Mouse (Mus musculus) hindbrain, embryonic 13.5 days (tissue): ENCODE results near the gene Gm10153. TPM values are rescaled to one million over a fixed set of nuclear protein-coding genes. Genes with fewer than 3 reads are reported as not detected.
"Not testable (repeated sequence)": the region's sequence is repeated elsewhere in the genome, so short reads cannot be mapped to it uniquely, and the experiment has no call there.

Experiments
- ATAC-seq: fragments of 200-750 bp; cut with Nextera tagmentation; 2 replicates; pipeline ENCODE4 v1.8.0; 2017; ENCODE audit warnings: moderate TSS enrichment; ENCODE audit not compliant: low FRiP score
- H3K27ac ChIP-seq: fragments of 300-500 bp; sonication (generic); 2 replicates; pipeline ENCODE4 v1.5.1; 2015; ENCODE audit warnings: inconsistent platforms, mild to moderate bottlenecking, moderate library complexity
- H3K27me3 ChIP-seq: fragments of 300-500 bp; sonication (generic); 2 replicates; pipeline ENCODE4 v1.6.1; 2015; ENCODE audit warnings: mild to moderate bottlenecking, inconsistent platforms
- H3K36me3 ChIP-seq: fragments of 300-500 bp; sonication (generic); 2 replicates; pipeline ENCODE4 v1.6.1; 2015; ENCODE audit warnings: mild to moderate bottlenecking, inconsistent platforms
- H3K4me1 ChIP-seq: fragments of 300-500 bp; sonication (generic); replicated peaks from 2 replicates; pipeline ENCODE4 v1.6.1; 2015; ENCODE audit warnings: inconsistent platforms
- H3K4me2 ChIP-seq: fragments of 300-500 bp; sonication (generic); 2 replicates; pipeline ENCODE4 v1.6.1; 2015; ENCODE audit warnings: inconsistent platforms, mild to moderate bottlenecking, moderate library complexity
- H3K4me3 ChIP-seq: fragments of 300-500 bp; sonication (generic); 2 replicates; pipeline ENCODE4 v1.5.1; 2015; ENCODE audit warnings: mild to moderate bottlenecking, inconsistent platforms
- H3K9ac ChIP-seq: fragments of 300-500 bp; sonication (generic); 2 replicates; pipeline ENCODE4 v1.6.1; 2015; ENCODE audit warnings: mild to moderate bottlenecking, inconsistent platforms
- H3K9me3 ChIP-seq: fragments of 300-500 bp; sonication (generic); 2 replicates; pipeline ENCODE4 v1.6.1; 2016; ENCODE audit warnings: inconsistent platforms
- WGBS: fragments of 180-500 bp; shearing (Covaris S2); methylation state at CpG from one replicate; pipeline ENCODE4 v1.1.7; 2015; 5-methylcytosine and 5-hydroxymethylcytosine counted together
- polyA plus RNA-seq: library from polyadenylated mRNA; unstranded; fragments of >200 nt; fragmentation: Nextera tagmentation; extraction: Ambion mirVana; gene quantifications from 2 replicates; pipeline ENCODE4 v1.2.1, GENCODE M21; 2015

The Gm10153 gene
- polyA plus RNA-seq, 1 experiment from 2014 or later = not detected

DNA sequence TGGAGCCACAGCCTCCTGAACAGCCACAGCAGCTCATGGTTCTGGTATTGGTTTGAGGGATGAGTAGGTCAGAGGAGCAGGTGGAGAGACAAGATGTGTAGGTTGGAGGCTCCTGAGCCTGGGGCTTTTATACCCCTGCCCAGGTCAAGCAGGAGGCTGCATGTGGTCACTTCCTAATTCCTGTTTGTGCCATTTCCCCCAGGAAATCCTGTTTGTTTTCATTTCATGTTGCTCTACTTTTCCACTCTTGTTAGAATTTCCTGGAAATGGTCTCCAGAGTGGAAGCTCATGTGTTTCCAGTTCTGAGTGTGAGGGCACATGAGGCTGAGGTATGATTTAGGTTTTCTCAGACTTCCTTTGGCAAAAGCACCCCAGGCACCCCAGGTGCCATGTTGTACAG, 14.3 kb downstream of the Gm10153 start, which contains the start of gene Krtap5-2:
Gene Krtap5-2 (minus strand): TSS at position 101 of the 400 bp plus-strand sequence.
- not testable (repeated sequence) for H3K27ac ChIP-seq, H3K9ac ChIP-seq, H3K4me2 ChIP-seq, H3K36me3 ChIP-seq, H3K4me1 ChIP-seq, H3K9me3 ChIP-seq, H3K4me3 ChIP-seq, ATAC-seq, H3K27me3 ChIP-seq

GRCm38 (mm10) chr7:142169836-142170235, 20.4 kb downstream of the Gm10153 start:
- WGBS = 43% methylated on average over 3 of the region's 3 CpGs
- no peaks in the 10 kb centered on the region for H3K36me3 ChIP-seq
- no peak for ATAC-seq

GRCm38 (mm10) chr7:142165639-142166038, 24.6 kb downstream of the Gm10153 start, which contains the start of gene Gm4553:
Gene Gm4553, minus strand, starts transcription at chr7:142165739.
- H3K27me3 ChIP-seq, H3K27ac ChIP-seq, H3K4me3 ChIP-seq, H3K9ac ChIP-seq, H3K4me1 ChIP-seq, H3K9me3 ChIP-seq, H3K36me3 ChIP-seq, ATAC-seq, H3K4me2 ChIP-seq: not testable (repeated sequence)

More at GRCm38 (mm10) chr7:142169836-142170235, 20.4 kb downstream of the Gm10153 start:
- Histone ChIP-seq H3K27ac (no peak overlapping the region), H3K9ac (no peak overlapping the region), H3K4me2 (no peak overlapping the region), H3K27me3 (no peaks in the 10 kb centered on the region), H3K4me1 (no peaks in the 10 kb centered on the region), H3K9me3 (no peaks in the 10 kb centered on the region), H3K4me3 (no peak overlapping the region)

- Histone ChIP-seq H3K4me3 (no peak overlapping the region), H3K36me3 (no peaks in the 10 kb centered on the region), H3K4me2 (no peak overlapping the region), H3K9ac (no peak overlapping the region), H3K27me3 (no peaks in the 10 kb centered on the region), H3K4me1 (no peaks in the 10 kb centered on the region), H3K27ac (no peak overlapping the region), H3K9me3 (no peaks in the 10 kb centered on the region)
- no peak for ATAC-seq
- 91% methylated on average over 3 of the region's 3 CpGs for WGBS
These were observed 30.8 kb downstream of the Gm10153 start for GRCm38 (mm10) chr7:142159366-142159765.

- H3K4me3 ChIP-seq, H3K27me3 ChIP-seq, H3K4me1 ChIP-seq, ATAC-seq, H3K4me2 ChIP-seq, H3K27ac ChIP-seq, H3K9ac ChIP-seq, H3K36me3 ChIP-seq, H3K9me3 ChIP-seq: not testable (repeated sequence)
- 68% methylated on average over 2 of the region's 2 CpGs for WGBS
These were observed 33.2 kb downstream of the Gm10153 start, which contains the start of gene Gm29735 for GRCm38 (mm10) chr7:142157013-142157412. Gene Gm29735, minus strand, starts transcription at chr7:142157113.

DNA sequence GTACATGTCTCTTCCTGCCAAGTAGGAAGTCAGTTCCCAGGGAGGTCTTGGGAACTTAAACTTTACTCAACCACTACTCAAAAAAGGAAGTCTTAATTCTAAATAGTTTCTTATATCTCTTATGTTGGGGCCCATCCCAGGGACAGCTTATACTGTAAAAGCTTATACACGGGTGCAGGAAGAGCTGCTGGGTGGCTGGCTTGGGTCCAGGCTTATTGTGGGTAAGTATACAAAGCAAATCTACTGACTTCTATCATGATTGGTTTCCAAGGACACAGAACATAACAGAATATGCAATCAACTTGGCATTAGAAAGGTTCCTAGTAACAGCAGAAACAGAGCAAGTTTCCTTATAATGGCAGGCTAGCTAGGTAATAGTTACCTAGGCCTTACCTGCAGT, 34.9 kb downstream of the Gm10153 start:
- H3K36me3 ChIP-seq = no peaks in the 10 kb centered on the region
- H3K4me3 ChIP-seq = no peak overlapping the region
- no peaks in the 10 kb centered on the region for H3K27me3 ChIP-seq
- ATAC-seq = no peak
- no peaks in the 10 kb centered on the region for H3K9me3 ChIP-seq
- no peak overlapping the region for H3K9ac ChIP-seq
- H3K27ac ChIP-seq = no peak overlapping the region
- H3K4me2 ChIP-seq = no peak overlapping the region
- H3K4me1 ChIP-seq = no peaks in the 10 kb centered on the region
- 59% methylated on average over 1 of the region's 1 CpGs for WGBS

GRCm38 (mm10) chr7:142152191-142152590, 38.0 kb downstream of the Gm10153 start:
- Histone ChIP-seq H3K27ac (no peak overlapping the region), H3K27me3 (no peaks in the 10 kb centered on the region), H3K4me2 (no peak overlapping the region), H3K9me3 (no peaks in the 10 kb centered on the region), H3K36me3 (no peaks in the 10 kb centered on the region), H3K4me1 (no peaks in the 10 kb centered on the region), H3K4me3 (no peak overlapping the region), H3K9ac (no peak overlapping the region)
- no peak for ATAC-seq
- WGBS = 82% methylated on average over 4 of the region's 4 CpGs

- Histone ChIP-seq H3K4me1 (no peaks in the 10 kb centered on the region), H3K9ac (no peak overlapping the region), H3K9me3 (no peaks in the 10 kb centered on the region), H3K27me3 (peaks cover 6% of the 10 kb centered on the region; the same call in 1 of the 2 replicates), H3K27ac (no peak overlapping the region), H3K36me3 (no peaks in the 10 kb centered on the region), H3K4me3 (no peak overlapping the region), H3K4me2 (no peak overlapping the region)
- no peak for ATAC-seq
These were observed 41.6 kb downstream of the Gm10153 start for GRCm38 (mm10) chr7:142148633-142149032.

DNA sequence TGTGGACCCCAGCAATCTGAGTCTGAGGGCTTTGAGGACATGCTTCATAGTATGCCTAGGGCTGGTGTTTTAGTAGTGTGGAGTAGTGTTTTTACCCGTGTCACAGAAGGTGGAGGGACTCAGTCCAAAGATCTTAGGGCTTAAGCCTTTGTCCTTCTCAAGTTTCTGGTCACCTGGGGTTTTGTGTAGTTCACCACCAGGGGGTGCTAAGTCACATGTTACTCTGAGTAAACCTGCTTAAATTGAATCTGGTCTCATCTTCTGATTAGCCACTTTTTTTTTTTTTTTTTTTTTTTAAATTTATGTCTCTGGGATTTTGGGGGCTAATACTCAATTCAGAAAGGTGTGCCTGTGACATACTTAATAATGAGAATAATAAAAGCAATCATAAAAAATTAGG, 44.2 kb downstream of the Gm10153 start:
- Histone ChIP-seq H3K9ac (no peak overlapping the region), H3K4me2 (no peak overlapping the region), H3K27me3 (peaks cover 6% of the 10 kb centered on the region; the same call in 1 of the 2 replicates), H3K27ac (no peak overlapping the region), H3K4me3 (no peak overlapping the region), H3K9me3 (no peaks in the 10 kb centered on the region), H3K4me1 (no peaks in the 10 kb centered on the region), H3K36me3 (no peaks in the 10 kb centered on the region)
- WGBS = 10% methylated on average over 1 of the region's 1 CpGs
- no peak for ATAC-seq

GRCm38 (mm10) chr7:142145413-142145940, 44.7 kb downstream of the Gm10153 start:
- H3K4me1 ChIP-seq = no peaks in the 10 kb centered on the region
- H3K4me3 ChIP-seq = no peak overlapping the region
- no peak overlapping the region for H3K27ac ChIP-seq
- ATAC-seq = no peak
- H3K9ac ChIP-seq = no peak overlapping the region
- 51% methylated on average over 3 of the region's 4 CpGs for WGBS
- H3K9me3 ChIP-seq = no peaks in the 10 kb centered on the region
- no peaks in the 10 kb centered on the region for H3K36me3 ChIP-seq
- peaks cover 6% of the 10 kb centered on the region; the same call in 1 of the 2 replicates for H3K27me3 ChIP-seq
- H3K4me2 ChIP-seq = no peak overlapping the region

- 79% methylated on average over 1 of the region's 1 CpGs for WGBS
- Histone ChIP-seq H3K4me1 (no peaks in the 10 kb centered on the region), H3K27ac (no peak within 1 kb of the TSS), H3K4me3 (no peak within 1 kb of the TSS), H3K4me2 (no peak within 1 kb of the TSS), H3K9ac (no peak within 1 kb of the TSS), H3K9me3 (no peaks in the 10 kb centered on the region), H3K36me3 (no peaks in the 10 kb centered on the region), H3K27me3 (peaks cover 6% of the 10 kb centered on the region; the same call in 1 of the 2 replicates)
- ATAC-seq = no peak
These were observed 45.7 kb downstream of the Gm10153 start, which contains the start of gene Gm45337 for GRCm38 (mm10) chr7:142144507-142144906. Gene Gm45337, minus strand, starts transcription at chr7:142144607.

GRCm38 (mm10) chr7:142143506-142144010, 46.6 kb downstream of the Gm10153 start:
- not testable (repeated sequence) for H3K9me3 ChIP-seq
- 65% methylated on average over 1 of the region's 1 CpGs for whole genome bisulfite sequencing

GRCm38 (mm10) chr7:142140696-142141095, 49.5 kb downstream of the Gm10153 start:
- 49% methylated on average over 1 of the region's 1 CpGs for WGBS
- H3K36me3 ChIP-seq = no peaks in the 10 kb centered on the region
- no peak overlapping the region for H3K4me2 ChIP-seq
- H3K9me3 ChIP-seq = no peaks in the 10 kb centered on the region
- no peak overlapping the region for H3K27ac ChIP-seq
- H3K4me3 ChIP-seq = no peak overlapping the region
- no peaks in the 10 kb centered on the region for H3K4me1 ChIP-seq
- no peak for ATAC-seq
- H3K27me3 ChIP-seq = peaks cover 6% of the 10 kb centered on the region; the same call in 1 of the 2 replicates
- H3K9ac ChIP-seq = no peak overlapping the region

More at GRCm38 (mm10) chr7:142143506-142144010, 46.6 kb downstream of the Gm10153 start:
- ATAC-seq, H3K27ac ChIP-seq, H3K4me1 ChIP-seq, H3K27me3 ChIP-seq, H3K4me3 ChIP-seq, H3K4me2 ChIP-seq, H3K9ac ChIP-seq, H3K36me3 ChIP-seq: not testable (repeated sequence)
